ENCODE assay signal across 9 mouse cellular contexts in the genomic region with DNA sequence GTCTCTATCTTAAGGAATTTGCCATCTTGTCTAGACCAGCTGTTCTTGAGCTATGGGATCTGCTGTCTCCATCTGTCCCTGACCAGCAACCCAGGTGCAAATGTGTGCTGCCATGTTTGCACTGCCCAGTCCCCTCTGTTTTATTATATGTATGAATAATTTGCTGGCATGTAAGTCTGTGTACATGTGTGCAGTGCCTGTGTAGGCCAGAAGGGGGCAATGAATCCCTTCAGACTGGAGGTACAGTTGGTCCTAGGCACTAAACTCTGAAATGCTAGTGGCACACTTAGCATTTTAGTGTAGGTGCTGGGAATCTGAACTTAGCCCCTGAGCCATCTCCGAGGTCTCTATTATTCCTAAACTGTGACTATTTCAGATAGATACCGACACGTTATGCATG. TPM values are rescaled to one million over a fixed set of nuclear protein-coding genes. Genes with fewer than 3 reads are reported as not detected.
DNase-seq lines count a peak whose midpoint lies in the region; ATAC-seq and TF ChIP-seq lines count a peak whose summit lies in the region.
"Had no signal": no experiment of that assay in that cellular context is flagged by ENCODE, and none has a peak within 500 bp of the region (broad histone marks: within the 10 kb centered on the region; RNA-seq: fewer than 3 reads in every experiment).

No protein-coding gene starts in this region.

- H3K27ac ChIP-seq in forebrain, embryonic 14.5 days (ENCODE audit: low read depth, low read length): no peak overlapping the region
- H3K27ac ChIP-seq in forebrain, embryonic 12.5 days: no peak overlapping the region
- H3K27ac ChIP-seq in embryonic facial prominence, embryonic 11.5 days (replicated peaks; ENCODE audit: low read depth, low read length): no peak overlapping the region
- no peak overlapping the region for H3K27ac ChIP-seq in kidney, postnatal 0 days
- no peak overlapping the region for H3K27ac ChIP-seq in spleen, adult 2 months (ENCODE audit: insufficient read depth, low read length)
- H3K27ac ChIP-seq: limb, embryonic 15.5 days had no signal

- no peaks in the 10 kb centered on the region for H3K4me1 ChIP-seq in forebrain, embryonic 14.5 days (ENCODE audit: control insufficient read depth, insufficient read depth, low read length)
- no peaks in the 10 kb centered on the region for H3K4me1 ChIP-seq in forebrain, embryonic 12.5 days
- no peaks in the 10 kb centered on the region for H3K4me1 ChIP-seq in embryonic facial prominence, embryonic 11.5 days (ENCODE audit: control insufficient read depth, insufficient read depth, low read length)
- no peaks in the 10 kb centered on the region for H3K4me1 ChIP-seq in kidney, postnatal 0 days (replicated peaks; ENCODE audit: insufficient read depth, low read length)
- H3K4me1 ChIP-seq in lung, adult 2 months (ENCODE audit: control insufficient read depth, insufficient read depth, low read length): no peaks in the 10 kb centered on the region
- no peaks in the 10 kb centered on the region for H3K4me1 ChIP-seq in spleen, adult 2 months (ENCODE audit: control insufficient read depth, insufficient read depth, insufficient read length)
- H3K4me1 ChIP-seq: limb, embryonic 15.5 days had no signal

- no peak overlapping the region for H3K4me2 ChIP-seq in forebrain, embryonic 14.5 days (ENCODE audit: low read length)
- H3K4me2 ChIP-seq in forebrain, embryonic 12.5 days: no peak overlapping the region
- H3K4me2 ChIP-seq in embryonic facial prominence, embryonic 11.5 days (ENCODE audit: low read depth, low read length): no peak overlapping the region
- H3K4me2 ChIP-seq in kidney, postnatal 0 days (ENCODE audit: low read length): no peak overlapping the region
- H3K4me2 ChIP-seq: limb, embryonic 15.5 days had no signal

- H3K9ac ChIP-seq in forebrain, embryonic 14.5 days (ENCODE audit: low read length): no peak overlapping the region
- no peak overlapping the region for H3K9ac ChIP-seq in forebrain, embryonic 12.5 days
- no peak overlapping the region for H3K9ac ChIP-seq in embryonic facial prominence, embryonic 11.5 days (replicated peaks; ENCODE audit: low read length)
- H3K9ac ChIP-seq in kidney, postnatal 0 days (ENCODE audit: low read depth, low read length): no peak overlapping the region
- H3K9ac ChIP-seq: limb, embryonic 15.5 days had no signal

- 0 out of 2 replicates have a peak, but pooled peaks have one; percentile 40 for ATAC-seq in forebrain, embryonic 14.5 days
- no peak for ATAC-seq in forebrain, embryonic 12.5 days (ENCODE audit: low FRiP score)
- ATAC-seq in embryonic facial prominence, embryonic 11.5 days (replicated peaks; ENCODE audit: insufficient number of reproducible peaks, low FRiP score, low TSS enrichment, low read depth): no peak
- ATAC-seq in kidney, postnatal 0 days (replicated peaks; ENCODE audit: low FRiP score, low read depth): no peak

- TF ChIP-seq CTCF in kidney, postnatal 0 days (IDR thresholded peaks at IDR 0.05; ENCODE audit: low read depth): peak; percentile 77
- peak; percentile 25; the same call in 1 of the 2 replicates for TF ChIP-seq CTCF in lung, adult 2 months (IDR thresholded peaks at IDR 0.05; ENCODE audit: insufficient read depth, low read length)
- TF ChIP-seq CTCF in spleen, adult 2 months (IDR thresholded peaks at IDR 0.05; ENCODE audit: extremely low read depth, insufficient read depth, insufficient read length, insufficient replicate concordance): peak; percentile 47; the same call in 1 of the 2 replicates

- no peaks in the 10 kb centered on the region for H3K27me3 ChIP-seq in forebrain, embryonic 14.5 days (replicated peaks; ENCODE audit: control insufficient read depth, insufficient read depth, low read length)
- H3K27me3 ChIP-seq in forebrain, embryonic 12.5 days: no peaks in the 10 kb centered on the region
- no peaks in the 10 kb centered on the region for H3K27me3 ChIP-seq in embryonic facial prominence, embryonic 11.5 days (ENCODE audit: control insufficient read depth, insufficient read depth, low read length)
- no peaks in the 10 kb centered on the region for H3K27me3 ChIP-seq in kidney, postnatal 0 days (ENCODE audit: insufficient read depth, low read length)
- H3K27me3 ChIP-seq in spleen, adult 2 months (ENCODE audit: control insufficient read depth, insufficient read depth, low read length): no peaks in the 10 kb centered on the region
- H3K27me3 ChIP-seq: limb, embryonic 15.5 days had no signal

- no peak overlapping the region for H3K4me3 ChIP-seq in forebrain, embryonic 14.5 days (ENCODE audit: low read depth, low read length)
- H3K4me3 ChIP-seq in forebrain, embryonic 12.5 days (replicated peaks): no peak overlapping the region
- no peak overlapping the region for H3K4me3 ChIP-seq in embryonic facial prominence, embryonic 11.5 days (ENCODE audit: low read depth, low read length)
- H3K4me3 ChIP-seq in kidney, postnatal 0 days (replicated peaks; ENCODE audit: low read depth, low read length): no peak overlapping the region
- no peak overlapping the region for H3K4me3 ChIP-seq in lung, adult 2 months (replicated peaks; ENCODE audit: extremely low read depth, low read depth, low read length)
- no peak overlapping the region for H3K4me3 ChIP-seq in spleen, adult 2 months (ENCODE audit: extremely low read depth, insufficient read depth, insufficient read length)
- H3K4me3 ChIP-seq: limb, embryonic 15.5 days had no signal

- TF ChIP-seq POLR2A in lung, adult 2 months (IDR thresholded peaks at IDR 0.05; ENCODE audit: borderline replicate concordance, extremely low read depth, low read depth, low read length): no peak
- no peak for TF ChIP-seq POLR2A in spleen, adult 2 months (IDR thresholded peaks at IDR 0.05; ENCODE audit: low read depth, low read length)

- H3K36me3 ChIP-seq in forebrain, embryonic 14.5 days (ENCODE audit: control insufficient read depth, insufficient read depth, low read length): peaks cover 72% of the 10 kb centered on the region
- H3K36me3 ChIP-seq in forebrain, embryonic 12.5 days (replicated peaks): peaks cover 73% of the 10 kb centered on the region
- no peaks in the 10 kb centered on the region; the same call in 1 of the 2 replicates for H3K36me3 ChIP-seq in embryonic facial prominence, embryonic 11.5 days (replicated peaks; ENCODE audit: control insufficient read depth, insufficient read depth, low read depth, low read length)
- peaks cover 49% of the 10 kb centered on the region for H3K36me3 ChIP-seq in kidney, postnatal 0 days (ENCODE audit: insufficient read depth, low read length)
- H3K36me3 ChIP-seq in spleen, adult 2 months (ENCODE audit: control insufficient read depth, insufficient read depth, low read length): peaks cover 32% of the 10 kb centered on the region

- H3K9me3 ChIP-seq in forebrain, embryonic 14.5 days (replicated peaks; ENCODE audit: control insufficient read depth, low read length): no peaks in the 10 kb centered on the region
- H3K9me3 ChIP-seq in forebrain, embryonic 12.5 days: no peaks in the 10 kb centered on the region
- H3K9me3 ChIP-seq in embryonic facial prominence, embryonic 11.5 days (replicated peaks; ENCODE audit: control insufficient read depth, low read length): no peaks in the 10 kb centered on the region
- H3K9me3 ChIP-seq in kidney, postnatal 0 days (replicated peaks; ENCODE audit: low read length): no peaks in the 10 kb centered on the region
- H3K9me3 ChIP-seq: limb, embryonic 15.5 days had no signal

- WGBS in forebrain, embryonic 14.5 days: 89% methylated on average over 3 of the region's 3 CpGs
- 95% methylated on average over 3 of the region's 3 CpGs for WGBS in forebrain, embryonic 12.5 days
- 96% methylated on average over 3 of the region's 3 CpGs for WGBS in embryonic facial prominence, embryonic 11.5 days
- WGBS in kidney, postnatal 0 days: 93% methylated on average over 3 of the region's 3 CpGs
- WGBS in lung, adult 2 months: 95% methylated on average over 3 of the region's 3 CpGs
- 95% methylated on average over 3 of the region's 3 CpGs for WGBS in spleen, adult 2 months

- peak; percentile 56 for DNase-seq in forebrain, embryonic 14.5 days (ENCODE audit: low spot score)
- DNase-seq in 3T3-L1 (ENCODE audit: low read depth, low spot score): peak; percentile 58
- peak; percentile 25 to 73 for DNase-seq in adrenal gland, adult (ENCODE audit: inconsistent age in 2 of 2, low spot score in 1 of 2)
- peak; percentile 59 for DNase-seq in embryonic facial prominence, embryonic 11.5 days (ENCODE audit: low spot score)
- peak; percentile 51 for DNase-seq in kidney, postnatal 0 days (ENCODE audit: low spot score)
- peak; percentile 22 for DNase-seq in lung, adult 2 months
- DNase-seq in spleen, adult 2 months (ENCODE audit: low read depth in 1 of 2, low spot score in 2 of 2): peak; percentile 21 to 40

RNA-seq across cellular contexts. Expression of gene Dnajc13, which starts 58.9 kb away (rescaled TPM):
- 17.3 and 17.5 TPM in 2 replicates for polyA plus RNA-seq in forebrain, embryonic 14.5 days (2014; fragmentation: Nextera tagmentation; extraction: Ambion mirVana)
- 21.7 and 26.7 TPM in 2 replicates for polyA plus RNA-seq in forebrain, embryonic 12.5 days (2016; fragmentation: Nextera tagmentation; extraction: Ambion mirVana)
- 20.4 and 23.4 TPM in 2 replicates for polyA plus RNA-seq in embryonic facial prominence, embryonic 11.5 days (2014; fragmentation: Nextera tagmentation; extraction: Ambion mirVana)
- 20.8 and 21.9 TPM in 2 replicates for polyA plus RNA-seq in kidney, postnatal 0 days (2015; fragmentation: Nextera tagmentation; extraction: Ambion mirVana)
- polyA plus RNA-seq in lung, adult 2 months (2012; rRNA removed): 19.4 and 21.3 TPM in 2 replicates
- polyA plus RNA-seq in spleen, adult 2 months (2012; rRNA removed): 28.8 and 32.8 TPM in 2 replicates

Comparison
In these comparisons a context has a peak if more than half of its experiments do, and no peak if none do; other contexts are left out.
1. CTCF ChIP-seq: peak in every context shown above with its lines; median percentile 77 in kidney, postnatal 0 days; 47 in spleen, adult 2 months; 25 in lung, adult 2 months.